Mouse (Mus musculus) cortical plate, adult 2 months (tissue): ENCODE measurements at regions not wholly inside any gene's neighbourhood (a gene's known extent, or its start where the extent isn't known, plus 50 kb on each side); places are given as distances from the start of the nearest gene placed in this dataset.

Experiments
- H3K27ac ChIP-seq: fragments of 200-500 bp; 2 replicates; pipeline ENCODE4 v1.5.1; 2012; ENCODE audit warnings: low read length, control low read depth, inconsistent platforms; ENCODE audit not compliant: insufficient read depth
- H3K4me1 ChIP-seq: fragments of 200-500 bp; 2 replicates; pipeline ENCODE4 v1.6.1; 2011; ENCODE audit warnings: low read length; ENCODE audit not compliant: control insufficient read depth, insufficient read depth
- H3K4me3 ChIP-seq: fragments of 200-500 bp; 2 replicates; pipeline ENCODE4 v1.5.1; 2011; ENCODE audit warnings: mild to moderate bottlenecking, low read length, control low read depth; ENCODE audit not compliant: insufficient read depth
- CTCF ChIP-seq: fragments of 200-500 bp; IDR thresholded peaks from 2 replicates; pipeline ENCODE4 v1.5.1; 2011; ENCODE audit warnings: mild to moderate bottlenecking, control low read depth, low read length; ENCODE audit not compliant: insufficient read depth; ENCODE audit errors: extremely low read depth
- POLR2A ChIP-seq: fragments of 200-500 bp; IDR thresholded peaks from 2 replicates; pipeline ENCODE4 v1.6.1; 2011; ENCODE audit warnings: mild to moderate bottlenecking, low read length, control low read depth; ENCODE audit not compliant: insufficient read depth; ENCODE audit errors: extremely low read depth

DNA sequence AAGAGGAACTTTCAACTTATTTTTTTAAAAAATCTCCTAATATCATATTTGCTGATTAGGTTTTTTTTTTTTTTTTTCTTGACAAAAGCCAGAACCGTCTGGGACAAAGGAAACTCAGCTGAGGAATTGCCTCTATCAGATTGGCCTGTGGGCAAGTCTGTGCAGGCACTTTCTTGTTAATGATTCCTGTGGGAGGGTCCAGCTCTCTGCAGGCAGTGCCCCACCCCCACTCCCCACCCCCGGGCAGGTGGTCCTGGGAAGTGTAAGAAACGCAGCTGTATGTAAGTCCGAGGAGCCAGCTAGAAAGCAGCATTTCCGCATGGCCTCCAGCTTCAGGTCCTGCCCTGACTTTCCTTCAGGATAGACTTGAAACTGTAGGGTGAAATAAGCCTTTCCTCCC lies 377.7 kb downstream of the Sox2 start:
- H3K4me3 ChIP-seq, result no peak overlapping the region
- TF ChIP-seq CTCF (no peak), POLR2A (no peak)
- no peaks in the 10 kb centered on the region for H3K4me1 ChIP-seq
- H3K27ac ChIP-seq, result no peak overlapping the region

DNA sequence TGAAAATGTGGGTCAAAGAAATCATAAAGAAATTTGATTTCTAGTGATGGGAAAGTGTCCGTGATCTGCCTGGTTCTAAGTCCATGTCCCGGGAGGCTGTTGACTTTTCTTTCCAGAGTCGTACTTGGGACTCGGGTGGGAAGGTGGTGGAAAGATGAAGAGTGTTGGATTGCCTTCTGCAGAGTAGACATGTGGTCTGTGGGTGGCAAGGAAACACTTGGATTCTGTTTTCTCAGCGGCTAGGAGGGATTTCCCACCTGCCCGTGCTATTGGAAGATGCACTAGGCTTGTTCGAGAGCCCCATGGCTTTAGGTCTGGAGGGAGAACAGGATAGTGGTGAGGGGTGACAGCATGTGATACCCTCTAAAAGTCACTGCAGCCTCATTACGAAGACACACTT lies 379.7 kb downstream of the Sox2 start:
- H3K4me3 ChIP-seq, result no peak overlapping the region
- TF ChIP-seq POLR2A (no peak), CTCF (no peak)
- H3K27ac ChIP-seq, result no peak overlapping the region
- H3K4me1 ChIP-seq, result no peaks in the 10 kb centered on the region

GRCm38 (mm10) chr3:35033587-35033986 lies 383.4 kb downstream of the Sox2 start:
- Histone ChIP-seq H3K27ac (no peak overlapping the region), H3K4me3 (no peak overlapping the region), H3K4me1 (no peaks in the 10 kb centered on the region)
- TF ChIP-seq POLR2A (no peak), CTCF (no peak)

- Histone ChIP-seq H3K4me1 (no peaks in the 10 kb centered on the region), H3K27ac (no peak overlapping the region), H3K4me3 (no peak overlapping the region)
- no peak for TF ChIP-seq CTCF
- no peak for TF ChIP-seq POLR2A
Observed at GRCm38 (mm10) chr3:35035234-35035633, 385.0 kb downstream of the Sox2 start.

DNA sequence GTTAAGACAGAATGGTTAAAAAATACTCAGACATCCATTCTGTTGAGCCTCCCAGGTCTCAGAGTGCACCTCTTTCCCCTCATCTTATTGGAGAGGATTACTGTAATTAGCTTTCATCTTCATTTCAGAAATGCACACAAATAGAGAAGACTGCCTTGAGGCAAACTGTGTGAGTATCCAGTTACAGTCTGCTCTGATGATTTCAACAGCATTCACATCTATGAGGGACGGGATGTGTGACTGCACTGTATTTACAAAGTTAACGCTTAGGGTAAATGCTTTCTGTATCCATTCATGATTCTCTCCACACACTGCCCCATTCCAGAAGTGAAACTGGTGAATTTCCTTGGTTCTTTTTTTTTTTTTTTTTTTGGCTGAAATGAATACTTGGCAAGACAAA lies 393.5 kb downstream of the Sox2 start:
- no peak overlapping the region for H3K4me3 ChIP-seq
- H3K4me1 ChIP-seq, result no peaks in the 10 kb centered on the region
- H3K27ac ChIP-seq, result no peak overlapping the region
- no peak for TF ChIP-seq CTCF
- TF ChIP-seq POLR2A, result no peak

GRCm38 (mm10) chr3:35059438-35059837 lies 409.2 kb downstream of the Sox2 start:
- TF ChIP-seq CTCF (no peak), POLR2A (no peak)
- no peak overlapping the region for H3K4me3 ChIP-seq

GRCm38 (mm10) chr3:35060042-35060441 lies 409.8 kb downstream of the Sox2 start:
- H3K4me3 ChIP-seq, result no peak overlapping the region
- TF ChIP-seq CTCF, result no peak
- no peak for TF ChIP-seq POLR2A
- H3K4me1 ChIP-seq, result no peaks in the 10 kb centered on the region
- no peak overlapping the region for H3K27ac ChIP-seq

More at GRCm38 (mm10) chr3:35059438-35059837, 409.2 kb downstream of the Sox2 start:
- no peaks in the 10 kb centered on the region for H3K4me1 ChIP-seq
- H3K27ac ChIP-seq, result no peak overlapping the region

GRCm38 (mm10) chr3:35066824-35067223 lies 416.6 kb downstream of the Sox2 start:
- H3K4me1 ChIP-seq, result no peaks in the 10 kb centered on the region
- TF ChIP-seq CTCF (no peak), POLR2A (no peak)
- no peak overlapping the region for H3K4me3 ChIP-seq
- no peak overlapping the region for H3K27ac ChIP-seq

- TF ChIP-seq POLR2A, result no peak
- TF ChIP-seq CTCF, result no peak
- Histone ChIP-seq H3K4me3 (no peak overlapping the region), H3K4me1 (no peaks in the 10 kb centered on the region), H3K27ac (no peak overlapping the region)
Observed at GRCm38 (mm10) chr3:35068586-35068985, 418.4 kb downstream of the Sox2 start.

- TF ChIP-seq CTCF (no peak), POLR2A (no peak)
- H3K27ac ChIP-seq, result no peak overlapping the region
- H3K4me1 ChIP-seq, result no peaks in the 10 kb centered on the region
- H3K4me3 ChIP-seq, result no peak overlapping the region
Observed at GRCm38 (mm10) chr3:35071046-35071445, 420.8 kb downstream of the Sox2 start.
